Mouse (Mus musculus): ENCODE data around the gene Mlx. TPM values are rescaled to one million over a fixed set of nuclear protein-coding genes. Genes with fewer than 3 reads are reported as not detected.

The Mlx gene
- total RNA-seq, 1 experiment = 42.0 TPM

DNA sequence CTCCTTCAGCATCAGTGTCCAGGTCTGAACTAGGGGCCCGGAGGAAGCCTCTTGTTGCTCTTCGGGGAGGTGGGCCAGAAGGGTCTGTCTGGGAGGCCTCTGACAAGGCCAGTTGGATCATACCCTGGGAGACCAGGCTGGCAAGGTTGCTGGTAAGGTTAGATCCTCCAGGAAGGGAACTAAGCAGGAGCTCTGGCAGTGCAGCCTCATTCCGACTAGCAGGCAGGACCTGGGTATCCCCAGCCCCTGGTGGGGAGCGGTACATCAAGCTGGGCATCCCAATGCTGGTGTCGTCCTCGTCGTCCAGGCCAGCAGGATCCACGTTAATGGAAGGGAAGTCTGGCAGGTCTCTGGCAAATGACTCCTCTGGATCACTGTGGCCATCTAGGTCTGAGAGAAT lies 11.2 kb downstream of the Mlx start:
- H3K27ac ChIP-seq (ENCODE audit: insufficient read depth, low read depth, low read length, poor library complexity, severe bottlenecking) = no peak overlapping the region
- in situ Hi-C loops (cut with MboI; ENCODE audit: low sequenced_read_pairs in 2 of 2, unreplicated experiment in 2 of 2) = no loop called here
- H3K4me3 ChIP-seq (ENCODE audit: insufficient read depth in 1 of 2, low read depth in 1 of 2, low read length in 2 of 2, poor library complexity in 1 of 2, severe bottlenecking in 1 of 2) = no peak overlapping the region
- H3K9ac ChIP-seq (ENCODE audit: insufficient read depth, low read depth, low read length, poor library complexity, severe bottlenecking) = no peak overlapping the region
- H3K4me1 ChIP-seq (ENCODE audit: control insufficient read depth in 2 of 2, insufficient read depth in 2 of 2, low read length in 2 of 2, poor library complexity in 1 of 2) = peaks cover 0 to 3% of the 10 kb centered on the region in 2 experiments; a peak in 1 of 4 replicates
- no peaks in the 10 kb centered on the region for H3K9me3 ChIP-seq (ENCODE audit: control insufficient read depth, insufficient read depth, low read depth, low read length)
- TF ChIP-seq ZC3H11A (IDR thresholded peaks at IDR 0.05; ENCODE audit: borderline replicate concordance, low read depth, low read length) (no peak), HCFC1 (IDR thresholded peaks at IDR 0.05; ENCODE audit: borderline replicate concordance, insufficient read depth, low read length) (no peak), ZNF384 (IDR thresholded peaks at IDR 0.05; ENCODE audit: low read depth, low read length) (no peak), MAFK (IDR thresholded peaks at IDR 0.05; ENCODE audit: insufficient read depth, low read depth, low read length) (no peak), CHD2 (IDR thresholded peaks at IDR 0.05; ENCODE audit: low read depth, low read length) (no peak)
- H3K36me3 ChIP-seq (ENCODE audit: control insufficient read depth, insufficient read depth, low read length, poor library complexity, severe bottlenecking) = peaks cover 33% of the 10 kb centered on the region
- DNase-seq (ENCODE audit: low read depth, low spot score) = no peak

DNA sequence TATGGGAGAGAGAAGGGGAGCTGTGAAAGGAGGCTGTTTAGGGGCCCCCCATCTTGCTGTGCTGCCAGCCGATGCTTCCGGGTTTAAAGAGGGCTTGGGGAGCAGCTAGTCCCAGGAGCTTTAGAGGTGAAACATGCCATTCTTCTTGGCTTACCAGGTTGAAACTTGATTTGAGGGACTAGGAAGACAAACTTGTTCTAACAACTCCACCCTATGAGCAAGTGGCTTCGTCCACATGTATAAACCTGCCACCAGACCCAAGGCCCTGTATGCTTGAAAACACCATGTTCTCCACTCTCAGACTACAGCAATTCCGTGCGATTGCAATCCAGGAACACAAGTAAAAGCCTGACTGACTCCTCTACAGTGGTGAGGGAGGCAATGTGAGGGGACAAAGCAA lies 15.9 kb downstream of the Mlx start:
- Histone ChIP-seq H3K4me1 (ENCODE audit: control insufficient read depth in 2 of 2, insufficient read depth in 2 of 2, low read length in 2 of 2, poor library complexity in 1 of 2) (0 out of 4 replicates have a peak, but pooled peaks cover 0 to 2% of the 10 kb centered on the region in 2 experiments), H3K9ac (ENCODE audit: insufficient read depth, low read depth, low read length, poor library complexity, severe bottlenecking) (no peak overlapping the region), H3K36me3 (ENCODE audit: control insufficient read depth, insufficient read depth, low read length, poor library complexity, severe bottlenecking) (peaks cover 22% of the 10 kb centered on the region), H3K27ac (ENCODE audit: insufficient read depth, low read depth, low read length, poor library complexity, severe bottlenecking) (no peak overlapping the region), H3K9me3 (ENCODE audit: control insufficient read depth, insufficient read depth, low read depth, low read length) (no peaks in the 10 kb centered on the region), H3K4me3 (ENCODE audit: insufficient read depth in 1 of 2, low read depth in 1 of 2, low read length in 2 of 2, poor library complexity in 1 of 2, severe bottlenecking in 1 of 2) (no peak overlapping the region)
- DNase-seq (ENCODE audit: low read depth, low spot score) = no peak
- in situ Hi-C loops (cut with MboI; ENCODE audit: low sequenced_read_pairs in 2 of 2, unreplicated experiment in 2 of 2) = no loop called here
- TF ChIP-seq ZNF384 (IDR thresholded peaks at IDR 0.05; ENCODE audit: low read depth, low read length) = no peak
- TF ChIP-seq HCFC1 (IDR thresholded peaks at IDR 0.05; ENCODE audit: borderline replicate concordance, insufficient read depth, low read length) = no peak

DNA sequence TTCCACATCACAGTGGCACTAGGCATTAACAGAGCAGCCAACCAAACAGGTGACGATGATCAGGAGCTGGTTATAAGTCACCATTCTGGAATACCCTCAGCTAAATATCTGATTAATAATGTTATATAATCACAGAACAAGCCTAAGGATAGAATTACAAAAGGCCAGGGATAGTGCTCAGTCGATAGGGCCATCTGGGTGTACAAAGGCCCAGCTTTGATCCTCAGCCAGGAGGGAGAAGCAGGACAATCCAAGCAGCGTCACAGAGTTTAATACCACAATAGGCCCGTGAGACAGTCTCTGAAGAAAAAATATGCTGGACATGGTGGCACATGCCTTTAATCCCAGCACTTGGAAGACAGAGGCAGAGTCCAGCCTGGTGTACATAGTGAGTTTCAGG lies 22.3 kb downstream of the Mlx start:
- in situ Hi-C loops (cut with MboI; ENCODE audit: low sequenced_read_pairs in 2 of 2, unreplicated experiment in 2 of 2) = no loop called here
- Histone ChIP-seq H3K4me3 (ENCODE audit: insufficient read depth in 1 of 2, low read depth in 1 of 2, low read length in 2 of 2, poor library complexity in 1 of 2, severe bottlenecking in 1 of 2) (no peak overlapping the region), H3K4me1 (ENCODE audit: control insufficient read depth in 2 of 2, insufficient read depth in 2 of 2, low read length in 2 of 2, poor library complexity in 1 of 2) (0 out of 4 replicates have a peak, but pooled peaks cover 0 to 2% of the 10 kb centered on the region in 2 experiments), H3K27ac (ENCODE audit: insufficient read depth, low read depth, low read length, poor library complexity, severe bottlenecking) (no peak overlapping the region), H3K9me3 (ENCODE audit: control insufficient read depth, insufficient read depth, low read depth, low read length) (no peaks in the 10 kb centered on the region), H3K36me3 (ENCODE audit: control insufficient read depth, insufficient read depth, low read length, poor library complexity, severe bottlenecking) (peaks cover 3% of the 10 kb centered on the region; the same call in 1 of the 2 replicates), H3K9ac (ENCODE audit: insufficient read depth, low read depth, low read length, poor library complexity, severe bottlenecking) (no peak overlapping the region)
- DNase-seq (ENCODE audit: low read depth, low spot score) = no peak
- TF ChIP-seq ZC3H11A (IDR thresholded peaks at IDR 0.05; ENCODE audit: borderline replicate concordance, low read depth, low read length) (no peak), MAFK (IDR thresholded peaks at IDR 0.05; ENCODE audit: insufficient read depth, low read depth, low read length) (no peak), ZNF384 (IDR thresholded peaks at IDR 0.05; ENCODE audit: low read depth, low read length) (no peak), HCFC1 (IDR thresholded peaks at IDR 0.05; ENCODE audit: borderline replicate concordance, insufficient read depth, low read length) (no peak), CHD2 (IDR thresholded peaks at IDR 0.05; ENCODE audit: low read depth, low read length) (no peak)

GRCm38 (mm10) chr11:101110708-101111107 lies 23.6 kb downstream of the Mlx start:
- Histone ChIP-seq H3K4me3 (ENCODE audit: insufficient read depth in 1 of 2, low read depth in 1 of 2, low read length in 2 of 2, poor library complexity in 1 of 2, severe bottlenecking in 1 of 2) (no peak overlapping the region), H3K4me1 (ENCODE audit: control insufficient read depth in 2 of 2, insufficient read depth in 2 of 2, low read length in 2 of 2, poor library complexity in 1 of 2) (0 out of 4 replicates have a peak, but pooled peaks cover 0 to 2% of the 10 kb centered on the region in 2 experiments), H3K36me3 (ENCODE audit: control insufficient read depth, insufficient read depth, low read length, poor library complexity, severe bottlenecking) (peaks cover 3% of the 10 kb centered on the region; the same call in 1 of the 2 replicates), H3K9ac (ENCODE audit: insufficient read depth, low read depth, low read length, poor library complexity, severe bottlenecking) (no peak overlapping the region), H3K27ac (ENCODE audit: insufficient read depth, low read depth, low read length, poor library complexity, severe bottlenecking) (no peak overlapping the region), H3K9me3 (ENCODE audit: control insufficient read depth, insufficient read depth, low read depth, low read length) (no peaks in the 10 kb centered on the region)
- no peak for TF ChIP-seq ZNF384 (IDR thresholded peaks at IDR 0.05; ENCODE audit: low read depth, low read length)
- TF ChIP-seq HCFC1 (IDR thresholded peaks at IDR 0.05; ENCODE audit: borderline replicate concordance, insufficient read depth, low read length) = no peak
- TF ChIP-seq ZC3H11A (IDR thresholded peaks at IDR 0.05; ENCODE audit: borderline replicate concordance, low read depth, low read length) = no peak
- no peak for TF ChIP-seq CHD2 (IDR thresholded peaks at IDR 0.05; ENCODE audit: low read depth, low read length)
- no peak for TF ChIP-seq MAFK (IDR thresholded peaks at IDR 0.05; ENCODE audit: insufficient read depth, low read depth, low read length)
- in situ Hi-C loops (cut with MboI; ENCODE audit: low sequenced_read_pairs in 2 of 2, unreplicated experiment in 2 of 2) = no loop called here
- DNase-seq (ENCODE audit: low read depth, low spot score) = no peak

- peaks cover 3% of the 10 kb centered on the region; the same call in 1 of the 2 replicates for H3K36me3 ChIP-seq (ENCODE audit: control insufficient read depth, insufficient read depth, low read length, poor library complexity, severe bottlenecking)
- no peaks in the 10 kb centered on the region for H3K9me3 ChIP-seq (ENCODE audit: control insufficient read depth, insufficient read depth, low read depth, low read length)
- H3K9ac ChIP-seq (ENCODE audit: insufficient read depth, low read depth, low read length, poor library complexity, severe bottlenecking) = no peak overlapping the region
- TF ChIP-seq HCFC1 (IDR thresholded peaks at IDR 0.05; ENCODE audit: borderline replicate concordance, insufficient read depth, low read length) (no peak), ZC3H11A (IDR thresholded peaks at IDR 0.05; ENCODE audit: borderline replicate concordance, low read depth, low read length) (no peak), CHD2 (IDR thresholded peaks at IDR 0.05; ENCODE audit: low read depth, low read length) (no peak), MAFK (IDR thresholded peaks at IDR 0.05; ENCODE audit: insufficient read depth, low read depth, low read length) (no peak), ZNF384 (IDR thresholded peaks at IDR 0.05; ENCODE audit: low read depth, low read length) (no peak)
- in situ Hi-C loops (cut with MboI; ENCODE audit: low sequenced_read_pairs in 2 of 2, unreplicated experiment in 2 of 2) = no loop called here
- DNase-seq (ENCODE audit: low read depth, low spot score) = no peak
- H3K27ac ChIP-seq (ENCODE audit: insufficient read depth, low read depth, low read length, poor library complexity, severe bottlenecking) = no peak overlapping the region
- H3K4me1 ChIP-seq (ENCODE audit: control insufficient read depth in 2 of 2, insufficient read depth in 2 of 2, low read length in 2 of 2, poor library complexity in 1 of 2) = 0 out of 4 replicates have a peak, but pooled peaks cover 0 to 2% of the 10 kb centered on the region in 2 experiments
- H3K4me3 ChIP-seq (ENCODE audit: insufficient read depth in 1 of 2, low read depth in 1 of 2, low read length in 2 of 2, poor library complexity in 1 of 2, severe bottlenecking in 1 of 2) = no peak overlapping the region
Measured at GRCm38 (mm10) chr11:101111178-101111577, 24.1 kb downstream of the Mlx start.
